ENCODE assay signal across 13 mouse cellular contexts in the genomic region with DNA sequence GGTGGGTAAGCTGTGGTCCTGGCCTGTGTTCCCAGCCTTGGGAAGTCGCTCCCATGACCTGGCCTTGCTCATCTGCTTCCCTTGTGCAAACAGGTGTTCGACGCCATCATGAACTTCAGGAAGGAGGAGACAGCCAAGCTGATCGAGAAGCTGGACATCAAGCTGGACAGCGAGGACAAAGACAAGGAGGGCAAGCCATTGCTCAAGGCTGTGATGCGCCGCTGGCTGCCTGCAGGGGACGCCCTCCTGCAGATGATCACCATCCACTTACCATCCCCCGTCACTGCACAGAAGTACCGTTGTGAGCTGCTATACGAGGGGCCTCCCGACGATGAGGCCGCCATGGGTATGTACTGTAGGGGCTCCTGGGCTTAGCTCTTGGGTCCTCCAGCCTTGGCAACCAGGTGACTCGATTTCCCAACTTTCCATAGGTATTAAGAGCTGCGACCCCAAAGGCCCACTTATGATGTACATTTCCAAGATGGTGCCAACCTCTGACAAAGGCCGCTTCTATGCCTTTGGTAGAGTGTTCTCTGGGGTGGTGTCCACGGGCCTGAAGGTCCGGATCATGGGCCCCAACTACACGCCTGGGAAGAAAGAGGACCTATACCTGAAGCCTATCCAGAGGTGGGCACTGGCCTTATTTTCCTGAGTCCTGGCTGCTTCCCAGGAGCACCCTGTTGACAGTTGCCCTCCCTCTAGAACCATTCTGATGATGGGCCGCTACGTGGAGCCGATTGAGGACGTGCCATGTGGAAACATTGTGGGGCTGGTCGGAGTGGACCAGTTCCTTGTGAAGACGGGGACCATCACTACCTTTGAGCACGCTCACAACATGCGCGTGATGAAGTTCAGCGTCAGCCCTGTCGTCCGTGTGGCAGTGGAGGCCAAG. TPM values are rescaled to one million over a fixed set of nuclear protein-coding genes. Genes with fewer than 3 reads are reported as not detected.
DNase-seq lines count a peak whose midpoint lies in the region; ATAC-seq lines count a peak whose summit lies in the region.
"Had no signal": no experiment of that assay in that cellular context is flagged by ENCODE, and none has a peak within 500 bp of the region (broad histone marks: within the 10 kb centered on the region; RNA-seq: fewer than 3 reads in every experiment).

No protein-coding gene starts in this region.

- 91% methylated on average over 32 of the region's 32 CpGs for WGBS in heart, embryonic 11.5 days (ENCODE audit: insufficient replicate concordance)

- H3K9me3 ChIP-seq in heart, embryonic 11.5 days (replicated peaks; ENCODE audit: control insufficient read depth, low read length): no peaks in the 10 kb centered on the region
- no peaks in the 10 kb centered on the region for H3K9me3 ChIP-seq in megakaryocyte, embryonic 14.5 days

- no peak for DNase-seq in heart, postnatal 36 days
- DNase-seq in induced T-regulatory cell, adult 2 months (ENCODE audit: low read depth): peak; percentile 35
- DNase-seq in splenic B cell, adult 2 months (ENCODE audit: low read depth, low spot score): peak; percentile 28
- DNase-seq in cerebellum, postnatal 4 days (ENCODE audit: low spot score in 2 of 2): no peak
- DNase-seq in gastrocnemius, postnatal 10 days: no peak
- DNase-seq: right cerebral cortex, adult 18-20 months; thymus, postnatal 25 days had no signal

- no peak for ATAC-seq in heart, embryonic 11.5 days (replicated peaks; ENCODE audit: insufficient number of reproducible peaks, low FRiP score, low TSS enrichment)
- no peak for ATAC-seq in megakaryocyte, adult 5-6 weeks (ENCODE audit: poor library complexity, severe bottlenecking)

- H3K4me3 ChIP-seq in heart, embryonic 11.5 days (ENCODE audit: low read depth, low read length): no peak overlapping the region
- peak overlapping the region; percentile 71 for H3K4me3 ChIP-seq in megakaryocyte, embryonic 14.5 days (replicated peaks)

- peaks cover 31% of the 10 kb centered on the region for H3K4me1 ChIP-seq in heart, embryonic 11.5 days (ENCODE audit: control insufficient read depth, insufficient read depth, low read length)
- peaks cover 84% of the 10 kb centered on the region for H3K4me1 ChIP-seq in megakaryocyte, embryonic 14.5 days

- 0 out of 2 replicates have a peak overlapping the region, but pooled peaks have one; percentile 5 for H3K9ac ChIP-seq in heart, embryonic 11.5 days (ENCODE audit: low read depth, low read length)

- no peaks in the 10 kb centered on the region for H3K27me3 ChIP-seq in heart, embryonic 11.5 days (ENCODE audit: control insufficient read depth, insufficient read depth, low read length)
- H3K27me3 ChIP-seq in megakaryocyte, embryonic 14.5 days (replicated peaks): no peaks in the 10 kb centered on the region
- H3K27me3 ChIP-seq in splenic B cell, adult 2 months (ENCODE audit: control insufficient read depth, insufficient read depth, low read length, poor library complexity, severe bottlenecking): no peaks in the 10 kb centered on the region

- no peak overlapping the region for H3K4me2 ChIP-seq in heart, embryonic 11.5 days

- H3K27ac ChIP-seq in heart, embryonic 11.5 days (ENCODE audit: low read depth, low read length): peak overlapping the region; percentile 7; the same call in 1 of the 2 replicates

- peaks cover 47% of the 10 kb centered on the region for H3K36me3 ChIP-seq in heart, embryonic 11.5 days (ENCODE audit: control insufficient read depth, insufficient read depth, low read length)
- peaks cover 64% of the 10 kb centered on the region for H3K36me3 ChIP-seq in megakaryocyte, embryonic 14.5 days (replicated peaks; ENCODE audit: low read length)
- peaks cover 37% of the 10 kb centered on the region for H3K36me3 ChIP-seq in splenic B cell, adult 2 months (ENCODE audit: control insufficient read depth, insufficient read depth, low read length, poor library complexity, severe bottlenecking)

- intact Hi-C loops in heart, postnatal 36 days (cut with DNase I): loop anchor here (5.0 kb wide), 1 partner anchor 42 kb away; a partner anchor contains a TSS

RNA-seq across cellular contexts. Expression of a gene that starts 3.1 kb away (rescaled TPM):
- 44.1 and 47.4 TPM in 2 replicates for polyA plus RNA-seq in heart, embryonic 11.5 days (2014; fragmentation: Nextera tagmentation; extraction: Ambion mirVana)
- 10 to 100 TPM; 31.0 to 31.3 TPM for total RNA-seq in heart, postnatal 36 days (2021)
- polyA plus RNA-seq in megakaryocyte, embryonic 14.5 days (2012; ENCODE audit: insufficient read depth, low replicate concordance): 168 TPM in 2 replicates
- total RNA-seq in megakaryocyte, adult 5-6 weeks (2015): 9.8 and 12.7 TPM in 2 replicates
- 27.5 and 36.6 TPM in 2 replicates for total RNA-seq in megakaryocyte, adult 5-6 weeks (2017)
- 10 to 100 TPM; 29.8 to 30.4 TPM for total RNA-seq in gastrocnemius, postnatal 10 days (2021)

RNA-seq across cellular contexts. Expression of a gene that starts 3.3 kb away (rescaled TPM):
- polyA plus RNA-seq in heart, embryonic 11.5 days (2014; fragmentation: Nextera tagmentation; extraction: Ambion mirVana): 313 and 338 TPM in 2 replicates
- total RNA-seq in heart, postnatal 36 days (2021): 1,000 to 10,000 TPM; 1,005 to 1,085 TPM
- polyA plus RNA-seq in megakaryocyte, embryonic 14.5 days (2012; ENCODE audit: insufficient read depth, low replicate concordance): 439 and 1,295 TPM in 2 replicates
- 394 and 408 TPM in 2 replicates for total RNA-seq in megakaryocyte, adult 5-6 weeks (2015)
- 983 and 1,066 TPM in 2 replicates for total RNA-seq in megakaryocyte, adult 5-6 weeks (2017)
- total RNA-seq in gastrocnemius, postnatal 10 days (2021): 1,000 to 10,000 TPM in 1 of 2 experiments, 100 to 1,000 TPM in 1; 974 to 1,018 TPM

RNA-seq across cellular contexts. Expression of a gene that starts 4.0 kb away (rescaled TPM):
- 0.21 TPM in 1 of 2 replicates, not detected in the other for polyA plus RNA-seq in heart, embryonic 11.5 days (2014; fragmentation: Nextera tagmentation; extraction: Ambion mirVana)
- total RNA-seq in heart, postnatal 36 days (2021): not detected
- polyA plus RNA-seq in megakaryocyte, embryonic 14.5 days (2012; ENCODE audit: insufficient read depth, low replicate concordance): not detected in 2 replicates
- not detected in 2 replicates for total RNA-seq in megakaryocyte, adult 5-6 weeks (2015)
- not detected in 2 replicates for total RNA-seq in megakaryocyte, adult 5-6 weeks (2017)
- not detected for total RNA-seq in gastrocnemius, postnatal 10 days (2021)
- total RNA-seq: liver, adult 2 months had no signal
- polyA plus RNA-seq: gonadal fat pad, adult 2 months; large intestine, adult 2 months; liver, adult 2 months had no signal

RNA-seq across cellular contexts. Expression of a gene that starts 12.0 kb away (rescaled TPM):
- polyA plus RNA-seq in heart, embryonic 11.5 days (2014; fragmentation: Nextera tagmentation; extraction: Ambion mirVana): 39.4 and 39.7 TPM in 2 replicates
- total RNA-seq in heart, postnatal 36 days (2021): 10 to 100 TPM; 14.0 to 17.1 TPM
- polyA plus RNA-seq in megakaryocyte, embryonic 14.5 days (2012; ENCODE audit: insufficient read depth, low replicate concordance): 95.2 and 184 TPM in 2 replicates
- 10.1 and 13.7 TPM in 2 replicates for total RNA-seq in megakaryocyte, adult 5-6 weeks (2015)
- 12.9 and 13.3 TPM in 2 replicates for total RNA-seq in megakaryocyte, adult 5-6 weeks (2017)
- total RNA-seq in gastrocnemius, postnatal 10 days (2021): 10 to 100 TPM; 10.7 to 13.8 TPM

RNA-seq across cellular contexts. Expression of a gene that starts 22.2 kb away (rescaled TPM):
- 2.2 and 3.6 TPM in 2 replicates for polyA plus RNA-seq in heart, embryonic 11.5 days (2014; fragmentation: Nextera tagmentation; extraction: Ambion mirVana)
- total RNA-seq in heart, postnatal 36 days (2021): 1 to 10 TPM; 7.8 to 7.9 TPM
- not detected in 2 replicates for polyA plus RNA-seq in megakaryocyte, embryonic 14.5 days (2012; ENCODE audit: insufficient read depth, low replicate concordance)
- total RNA-seq in megakaryocyte, adult 5-6 weeks (2015): not detected in 2 replicates
- not detected in 2 replicates for total RNA-seq in megakaryocyte, adult 5-6 weeks (2017)
- 1 to 10 TPM; 1.7 to 1.8 TPM for total RNA-seq in gastrocnemius, postnatal 10 days (2021)
- polyA plus RNA-seq: gonadal fat pad, adult 2 months; large intestine, adult 2 months; liver, adult 2 months had no signal

Comparison
In these comparisons a context has a peak if more than half of its experiments do, and no peak if none do; other contexts are left out.
1. DNase-seq: peak in induced T-regulatory cell, adult 2 months (single experiment) and splenic B cell, adult 2 months (single experiment); none in heart, postnatal 36 days (0 of 2), cerebellum, postnatal 4 days (0 of 2) and gastrocnemius, postnatal 10 days (single experiment).